Mouse (Mus musculus) kidney, embryonic 16.5 days (tissue): Measurements from ENCODE around the gene Pax3. TPM values are rescaled to one million over a fixed set of nuclear protein-coding genes. Genes with fewer than 3 reads are reported as not detected.
A peak's percentile ranks its signal among the peaks of the same experiment; 100 is the strongest.

ENCODE experiments used
- ATAC-seq: fragments of 200-750 bp; cut with Nextera tagmentation; 2 replicates; pipeline ENCODE4 v1.8.0; 2017; ENCODE audit warnings: moderate TSS enrichment; ENCODE audit not compliant: low FRiP score, low TSS enrichment
- H3K27ac ChIP-seq: fragments of 300-500 bp; sonication (generic); 2 replicates; pipeline ENCODE4 v1.5.1; 2014; ENCODE audit warnings: low read length
- H3K27me3 ChIP-seq: fragments of 300-500 bp; sonication (generic); 2 replicates; pipeline ENCODE4 v1.6.1; 2014; ENCODE audit warnings: low read length, control low read depth, mixed read lengths; ENCODE audit not compliant: insufficient read depth
- H3K36me3 ChIP-seq: fragments of 300-500 bp; sonication (generic); 2 replicates; pipeline ENCODE4 v1.6.1; 2014; ENCODE audit warnings: low read length, control low read depth, mixed read lengths; ENCODE audit not compliant: insufficient read depth
- H3K4me1 ChIP-seq: fragments of 300-500 bp; sonication (generic); 2 replicates; pipeline ENCODE4 v1.6.1; 2014; ENCODE audit warnings: low read length, control low read depth, mixed read lengths; ENCODE audit not compliant: insufficient read depth
- H3K4me2 ChIP-seq: fragments of 300-500 bp; sonication (generic); replicated peaks from 2 replicates; pipeline ENCODE4 v1.6.1; 2014; ENCODE audit warnings: low read depth, low read length
- H3K4me3 ChIP-seq: fragments of 300-500 bp; sonication (generic); 2 replicates; pipeline ENCODE4 v1.5.1; 2014; ENCODE audit warnings: mild to moderate bottlenecking, low read length
- H3K9ac ChIP-seq: fragments of 300-500 bp; sonication (generic); replicated peaks from 2 replicates; pipeline ENCODE4 v1.6.1; 2014; ENCODE audit warnings: low read length
- H3K9me3 ChIP-seq: fragments of 300-500 bp; sonication (generic); 2 replicates; pipeline ENCODE4 v1.6.1; 2016; ENCODE audit warnings: low read length, control low read depth
- WGBS: fragments of 180-500 bp; shearing (Covaris S2); extraction: QIAGEN DNeasy Blood & Tissue Kit; methylation state at CpG from one replicate; pipeline ENCODE4 v1.1.7; 2014; 5-methylcytosine and 5-hydroxymethylcytosine counted together
- polyA plus RNA-seq: library from polyadenylated mRNA; unstranded; fragments of >200 nt; fragmentation: Nextera tagmentation; extraction: Ambion mirVana; gene quantifications from 2 replicates; pipeline ENCODE4 v1.2.1, GENCODE M21; 2015

Pax3 gene
- polyA plus RNA-seq, 1 experiment from 2014 or later = 0.05 TPM

DNA sequence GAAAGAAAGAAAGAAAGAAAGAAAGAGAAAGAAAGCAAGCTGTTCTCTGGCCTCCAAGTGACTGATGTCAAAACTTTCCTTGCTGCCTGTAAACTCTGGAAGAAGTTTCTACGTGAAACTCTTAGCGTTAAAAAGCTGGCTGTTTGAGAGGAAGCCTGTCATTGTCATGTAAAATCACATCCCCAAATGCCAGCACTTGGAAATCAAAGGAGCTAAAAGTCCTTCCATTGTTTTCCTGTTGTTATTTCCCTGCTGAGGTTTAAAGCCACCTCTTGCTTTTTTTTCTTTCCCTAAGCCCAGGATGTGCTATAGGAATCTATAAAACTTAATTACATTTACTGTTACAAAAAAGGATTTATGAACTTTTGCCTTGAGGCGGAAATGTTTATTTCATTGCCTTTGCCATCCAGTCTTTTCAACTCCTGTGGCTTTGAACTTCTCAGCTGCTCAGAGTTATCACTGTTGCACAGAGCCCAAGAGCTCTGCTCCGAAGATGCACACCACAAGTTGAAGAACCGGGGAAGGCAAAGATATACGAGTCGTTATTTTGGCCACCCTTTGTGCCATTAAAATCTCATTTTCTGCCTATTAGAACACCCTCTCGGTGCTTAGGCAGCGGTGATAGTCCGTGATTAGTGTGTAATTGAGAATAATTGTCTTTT, 76.9 kb downstream of the Pax3 start:
- Histone ChIP-seq H3K9ac (no peak overlapping the region), H3K4me2 (no peak overlapping the region), H3K27me3 (peaks cover 41% of the 10 kb centered on the region), H3K4me3 (no peak overlapping the region), H3K27ac (no peak overlapping the region), H3K9me3 (peaks cover 4% of the 10 kb centered on the region; the same call in 1 of the 2 replicates), H3K4me1 (no peaks in the 10 kb centered on the region), H3K36me3 (no peaks in the 10 kb centered on the region)
- no peak for ATAC-seq
- WGBS = 12% methylated on average over 10 of the region's 10 CpGs

DNA sequence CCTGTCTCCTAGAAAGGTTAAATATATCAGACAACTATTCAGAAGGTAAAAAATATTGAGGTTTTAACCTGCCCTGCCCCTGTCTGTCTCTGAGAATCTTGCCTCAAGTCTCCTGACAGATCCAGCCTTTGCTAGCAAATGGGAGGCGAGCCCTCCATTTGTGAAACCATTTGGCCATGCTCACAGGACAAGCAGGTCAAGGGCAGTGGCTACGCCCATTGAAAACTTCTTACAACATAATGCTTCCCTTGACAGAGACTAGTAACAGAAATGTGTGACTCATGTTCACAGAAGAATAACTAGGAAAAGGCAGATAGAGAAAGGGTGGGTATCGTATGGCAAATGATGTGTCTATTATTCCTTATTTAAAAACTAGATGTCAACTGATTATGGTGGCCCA, 80.9 kb downstream of the Pax3 start:
- peaks cover 4% of the 10 kb centered on the region; the same call in 1 of the 2 replicates for H3K9me3 ChIP-seq
- no peak for ATAC-seq
- H3K27ac ChIP-seq = no peak overlapping the region
- WGBS = 82% methylated on average over 3 of the region's 3 CpGs
- H3K27me3 ChIP-seq = peaks cover 22% of the 10 kb centered on the region
- H3K36me3 ChIP-seq = no peaks in the 10 kb centered on the region
- no peak overlapping the region for H3K4me2 ChIP-seq
- no peak overlapping the region for H3K4me3 ChIP-seq
- H3K9ac ChIP-seq = no peak overlapping the region
- no peaks in the 10 kb centered on the region for H3K4me1 ChIP-seq

DNA sequence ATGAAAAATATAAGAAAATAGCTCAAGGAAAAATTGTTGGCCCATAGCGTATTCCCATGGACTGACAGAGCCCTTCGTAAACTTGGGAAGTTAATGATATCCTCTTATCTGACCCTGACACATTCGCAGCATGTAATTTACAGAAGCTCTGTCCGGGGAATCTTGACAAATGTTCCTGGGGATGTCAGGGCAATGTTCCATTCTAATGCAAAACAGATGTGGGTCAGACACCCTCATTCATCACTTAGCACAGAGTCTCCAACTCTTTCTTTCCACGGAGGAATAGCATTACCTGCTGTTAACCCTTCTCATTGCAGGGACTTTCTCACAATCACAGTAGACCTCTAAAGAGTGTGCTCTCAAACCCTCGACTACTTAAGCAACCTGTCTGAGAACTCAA, 86.6 kb downstream of the Pax3 start:
- peaks cover 15% of the 10 kb centered on the region for H3K27me3 ChIP-seq
- WGBS = 21% methylated on average over 6 of the region's 6 CpGs

DNA sequence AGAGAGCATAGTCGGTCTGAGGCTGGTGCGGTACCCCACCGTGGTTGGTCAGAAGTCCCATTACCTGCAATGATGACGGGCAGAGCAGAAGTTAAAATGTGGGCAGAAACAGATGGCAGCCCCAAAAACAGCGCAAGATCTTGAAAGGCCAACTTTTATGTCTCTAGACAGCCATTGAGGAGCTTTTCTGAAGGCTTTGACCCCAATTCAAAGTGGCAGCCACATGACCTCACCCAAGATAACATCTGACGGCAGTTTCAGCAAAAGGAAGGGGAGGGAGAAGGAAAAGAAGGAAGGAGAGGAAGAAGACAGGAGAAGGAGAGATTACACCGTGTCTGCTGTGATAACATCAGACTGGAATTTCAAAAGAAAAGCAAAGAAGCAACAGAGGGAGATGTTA, 93.4 kb downstream of the Pax3 start:
- Histone ChIP-seq H3K9me3 (no peaks in the 10 kb centered on the region), H3K4me2 (no peak overlapping the region), H3K9ac (no peak overlapping the region), H3K4me1 (no peaks in the 10 kb centered on the region), H3K4me3 (no peak overlapping the region), H3K27me3 (peaks cover 6% of the 10 kb centered on the region), H3K27ac (no peak overlapping the region), H3K36me3 (no peaks in the 10 kb centered on the region)
- ATAC-seq = no peak
- WGBS = 45% methylated on average over 7 of the region's 7 CpGs

More for the DNA sequence above, 86.6 kb downstream of the Pax3 start:
- no peaks in the 10 kb centered on the region for H3K36me3 ChIP-seq
- ATAC-seq = no peak
- no peaks in the 10 kb centered on the region for H3K9me3 ChIP-seq
- H3K4me1 ChIP-seq = no peaks in the 10 kb centered on the region
- H3K27ac ChIP-seq = no peak overlapping the region
- no peak overlapping the region for H3K4me2 ChIP-seq
- H3K4me3 ChIP-seq = no peak overlapping the region
- no peak overlapping the region for H3K9ac ChIP-seq

DNA sequence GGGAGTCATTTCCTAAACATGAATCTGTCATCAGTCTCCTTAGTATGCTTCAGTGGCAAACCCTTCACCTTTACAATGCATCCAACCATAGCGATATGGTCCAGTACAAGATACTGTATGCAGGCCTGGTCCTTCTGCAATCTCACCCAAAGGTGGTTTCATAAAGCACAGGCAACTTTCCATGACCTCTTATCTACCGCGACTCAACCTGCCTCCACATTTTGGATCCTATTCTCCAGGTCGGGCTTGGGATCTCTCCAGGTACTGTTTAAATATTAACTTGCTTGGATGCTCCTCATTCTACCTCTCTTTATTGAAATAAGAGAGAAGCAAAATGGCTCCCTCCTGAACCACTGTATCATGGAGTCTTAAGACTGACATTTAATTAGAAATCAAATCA, 103.3 kb downstream of the Pax3 start:
- Histone ChIP-seq H3K9ac (no peak overlapping the region), H3K4me2 (no peak overlapping the region), H3K27me3 (0 out of 2 replicates have a peak, but pooled peaks cover 2% of the 10 kb centered on the region), H3K9me3 (no peaks in the 10 kb centered on the region), H3K27ac (no peak overlapping the region), H3K36me3 (no peaks in the 10 kb centered on the region), H3K4me3 (no peak overlapping the region), H3K4me1 (no peaks in the 10 kb centered on the region)
- WGBS = 93% methylated on average over 4 of the region's 4 CpGs
- ATAC-seq = no peak

DNA sequence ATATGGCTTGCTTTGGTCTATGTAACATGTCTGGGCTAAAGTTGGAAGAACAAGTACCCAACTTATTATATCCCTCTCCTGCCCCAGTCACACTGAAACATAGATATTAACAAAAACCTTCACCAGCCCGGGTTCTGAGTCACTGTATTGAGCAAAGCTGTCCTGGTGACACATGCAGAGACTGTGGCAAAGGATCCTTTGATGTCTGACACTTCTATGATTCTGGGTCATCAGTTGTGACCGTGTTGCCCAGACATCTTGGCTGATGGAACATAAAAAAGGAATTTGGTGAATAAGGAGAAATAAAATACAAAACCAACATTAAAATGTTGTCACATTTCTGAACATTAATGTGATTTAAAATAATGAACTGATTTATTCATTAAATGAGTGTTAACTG, 108.3 kb downstream of the Pax3 start:
- Histone ChIP-seq H3K9me3 (no peaks in the 10 kb centered on the region), H3K27ac (no peak overlapping the region), H3K27me3 (0 out of 2 replicates have a peak, but pooled peaks cover 2% of the 10 kb centered on the region), H3K4me1 (no peaks in the 10 kb centered on the region), H3K9ac (no peak overlapping the region), H3K4me3 (no peak overlapping the region), H3K4me2 (no peak overlapping the region), H3K36me3 (no peaks in the 10 kb centered on the region)
- WGBS = 56% methylated on average over 2 of the region's 2 CpGs
- no peak for ATAC-seq

DNA sequence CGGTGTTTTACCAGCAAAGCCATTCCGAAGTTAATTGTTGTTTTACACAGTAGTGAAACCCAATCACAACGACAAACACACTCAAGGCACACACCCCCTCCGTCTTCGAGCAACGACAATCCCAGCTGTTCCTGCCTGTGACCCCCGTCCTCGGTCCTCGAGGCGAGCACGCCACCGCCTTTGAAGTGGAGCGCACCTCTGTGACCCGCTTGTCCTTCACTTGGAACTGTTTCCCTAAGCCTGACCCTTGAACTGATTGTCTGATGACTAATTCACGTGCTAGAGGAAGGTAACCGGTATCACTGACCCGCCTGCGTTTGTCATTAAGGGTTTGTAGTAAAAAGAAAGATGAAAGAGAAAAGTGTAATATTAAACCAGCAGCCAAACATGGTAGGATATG, 115.2 kb downstream of the Pax3 start:
- Histone ChIP-seq H3K4me2 (peak overlapping the region; percentile 56), H3K36me3 (no peaks in the 10 kb centered on the region), H3K9ac (0 out of 2 replicates have a peak overlapping the region, but pooled peaks have one; percentile 5), H3K27ac (no peak overlapping the region), H3K9me3 (no peaks in the 10 kb centered on the region), H3K4me1 (0 out of 2 replicates have a peak, but pooled peaks cover 4% of the 10 kb centered on the region), H3K4me3 (peak overlapping the region; percentile 36), H3K27me3 (peaks cover 17% of the 10 kb centered on the region; the same call in 1 of the 2 replicates)
- WGBS = 5% methylated on average over 18 of the region's 18 CpGs
- peak; percentile 42; the same call in 1 of the 2 replicates for ATAC-seq

DNA sequence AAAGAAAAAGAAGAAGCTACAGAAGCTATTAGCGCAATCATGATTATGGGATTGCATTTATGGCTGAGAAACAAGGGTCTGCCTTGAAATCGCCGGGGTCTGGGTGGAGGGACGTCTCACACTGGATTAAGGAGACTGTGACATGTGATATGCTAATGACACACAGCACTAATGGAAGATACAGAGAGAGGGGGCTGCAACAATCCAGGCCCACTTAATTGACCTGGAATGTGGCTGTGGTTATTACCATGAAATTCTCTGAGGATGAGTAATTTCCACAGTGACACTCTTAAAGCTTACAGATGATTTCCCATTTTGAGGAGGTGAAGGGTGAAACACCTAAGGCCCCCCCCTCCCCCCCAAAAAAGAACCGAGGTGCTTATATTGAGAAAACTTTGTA, 136.1 kb downstream of the Pax3 start:
- no peak overlapping the region for H3K27ac ChIP-seq
- no peak overlapping the region for H3K4me2 ChIP-seq
- no peaks in the 10 kb centered on the region for H3K27me3 ChIP-seq
- no peak for ATAC-seq
- H3K9ac ChIP-seq = no peak overlapping the region
- WGBS = 61% methylated on average over 5 of the region's 5 CpGs
- H3K4me1 ChIP-seq = no peaks in the 10 kb centered on the region
- H3K9me3 ChIP-seq = no peaks in the 10 kb centered on the region
- no peak overlapping the region for H3K4me3 ChIP-seq
- no peaks in the 10 kb centered on the region for H3K36me3 ChIP-seq

DNA sequence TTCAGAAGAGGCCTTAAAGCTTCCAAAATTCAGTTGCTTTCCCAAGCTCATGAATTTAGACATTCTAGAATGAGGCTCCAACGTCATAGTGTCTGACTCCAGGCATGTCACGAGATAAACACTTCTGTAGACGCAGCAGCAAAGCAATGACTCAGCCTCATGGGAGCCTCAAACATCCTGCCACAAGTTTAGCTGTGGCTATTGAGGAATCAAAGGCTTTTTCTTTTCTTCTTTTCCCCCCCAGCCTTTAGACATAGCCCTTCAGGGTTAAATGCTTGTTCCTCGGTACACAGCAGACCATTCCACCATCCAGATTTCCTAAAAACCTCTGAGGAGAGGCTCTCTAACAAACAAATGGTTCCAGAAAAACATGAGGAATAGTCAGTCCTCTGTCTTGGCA, 139.0 kb downstream of the Pax3 start:
- 71% methylated on average over 4 of the region's 4 CpGs for WGBS
- Histone ChIP-seq H3K4me2 (no peak overlapping the region), H3K4me1 (no peaks in the 10 kb centered on the region), H3K9ac (no peak overlapping the region), H3K27ac (no peak overlapping the region), H3K4me3 (no peak overlapping the region), H3K9me3 (no peaks in the 10 kb centered on the region), H3K36me3 (no peaks in the 10 kb centered on the region), H3K27me3 (no peaks in the 10 kb centered on the region)
- no peak for ATAC-seq

DNA sequence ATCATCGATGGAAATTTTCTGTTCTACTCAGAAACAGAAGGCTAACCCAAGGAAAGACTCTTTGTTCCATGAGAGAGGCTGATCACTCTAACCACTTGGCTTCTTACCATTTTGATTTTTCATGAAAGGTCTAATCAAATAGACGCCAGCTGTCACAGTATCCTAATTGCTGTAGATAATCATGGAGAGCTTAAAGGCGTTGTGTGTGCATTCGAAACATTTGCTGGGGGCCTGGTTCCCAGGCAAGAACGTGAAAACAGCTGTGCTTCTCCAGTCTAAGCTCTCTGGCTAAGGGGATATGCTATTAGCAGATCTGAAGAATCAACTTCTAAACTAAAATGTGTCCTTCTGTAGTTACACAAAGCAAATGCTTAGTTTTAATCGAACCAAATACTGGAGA, 143.3 kb downstream of the Pax3 start:
- Histone ChIP-seq H3K9ac (no peak overlapping the region), H3K4me2 (no peak overlapping the region), H3K9me3 (no peaks in the 10 kb centered on the region), H3K4me3 (no peak overlapping the region), H3K27me3 (no peaks in the 10 kb centered on the region), H3K27ac (no peak overlapping the region), H3K36me3 (no peaks in the 10 kb centered on the region), H3K4me1 (no peaks in the 10 kb centered on the region)
- ATAC-seq = no peak
- 90% methylated on average over 6 of the region's 6 CpGs for WGBS
